Mouse (Mus musculus) spleen, embryonic (tissue): ENCODE measurements around the gene Rrp8.

ENCODE experiments used
- CTCF ChIA-PET: fragments of 350-600 bp; sonication (Branson Sonifier 250); formaldehyde crosslinking; loops from one replicate; lab custom pipeline; 2022; lab: Charles Lee

Gene Rrp8

DNA sequence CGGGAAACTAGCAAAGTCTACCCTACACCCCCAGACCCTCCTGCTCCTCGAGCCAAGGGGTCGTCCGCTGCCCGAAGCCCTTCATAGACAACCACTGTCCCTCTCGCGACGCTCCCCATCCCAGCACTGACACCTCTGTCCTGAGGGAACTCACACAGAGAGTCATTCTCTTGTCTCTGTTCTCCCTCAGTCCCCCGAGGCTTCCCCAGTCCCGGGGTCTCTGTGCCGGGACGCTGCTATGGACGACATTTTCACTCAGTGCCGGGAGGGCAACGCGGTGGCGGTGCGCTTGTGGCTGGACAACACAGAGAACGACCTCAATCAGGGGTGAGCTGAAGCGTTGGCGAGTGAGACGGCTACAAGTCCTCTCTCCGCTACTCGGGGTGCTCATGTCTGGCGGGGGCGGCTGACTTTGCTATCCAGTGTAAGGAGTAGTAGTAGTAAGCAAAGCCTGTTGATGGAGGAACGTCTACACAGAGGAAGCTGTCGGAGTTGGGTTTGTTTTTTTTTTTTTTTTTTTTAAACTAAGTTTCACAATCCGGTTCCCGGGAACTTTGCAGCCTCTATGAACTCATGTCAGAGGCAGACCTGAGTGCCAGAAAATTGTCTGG, at the start of gene Rrp8:
TSS of gene Rrp8 (minus strand) at position 475 of the 611 bp plus-strand sequence.
- CTCF ChIA-PET: no interaction called here

- CTCF ChIA-PET: no interaction called here
These were observed 49.5 kb upstream of the Rrp8 start for GRCm38 (mm10) chr7:105786506-105787284.

- CTCF ChIA-PET: no interaction called here
These were observed 47.4 kb upstream of the Rrp8 start for GRCm38 (mm10) chr7:105784556-105784955.

DNA sequence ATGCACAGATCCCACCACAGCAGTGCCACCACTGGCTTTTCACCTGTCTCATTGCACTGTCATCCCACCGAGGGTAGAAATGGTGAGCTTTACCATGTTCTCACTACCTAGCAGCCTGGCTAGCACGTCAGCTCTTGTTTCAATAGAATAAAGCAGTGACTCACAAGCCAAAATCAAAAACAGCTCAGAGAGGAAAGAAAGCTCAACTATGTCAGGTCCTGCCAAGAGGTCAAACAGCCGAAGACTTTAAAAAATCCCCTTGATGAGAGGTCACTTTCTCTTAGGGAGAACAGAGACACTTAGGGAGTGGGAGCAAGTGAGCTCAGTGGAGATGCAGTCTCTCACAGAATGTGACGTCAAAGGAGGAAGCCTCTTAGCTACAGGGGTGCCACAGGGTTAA, 46.7 kb upstream of the Rrp8 start:
- CTCF ChIA-PET: no interaction called here

- CTCF ChIA-PET: no interaction called here
These were observed 41.5 kb upstream of the Rrp8 start for GRCm38 (mm10) chr7:105778553-105779265.

GRCm38 (mm10) chr7:105777797-105778552, 40.8 kb upstream of the Rrp8 start:
- CTCF ChIA-PET: interaction anchor here (0.6 kb wide), 1 partner anchor 132 kb away, joined by 3 read pairs; no protein-coding TSS in a partner anchor

- CTCF ChIA-PET: interaction anchor here (0.6 kb wide), 1 partner anchor 131 kb away, joined by 3 read pairs; no protein-coding TSS in a partner anchor
These were observed 40.1 kb upstream of the Rrp8 start for GRCm38 (mm10) chr7:105777316-105777715.

- CTCF ChIA-PET: no interaction called here
These were observed 38.8 kb upstream of the Rrp8 start for GRCm38 (mm10) chr7:105776026-105776425.

DNA sequence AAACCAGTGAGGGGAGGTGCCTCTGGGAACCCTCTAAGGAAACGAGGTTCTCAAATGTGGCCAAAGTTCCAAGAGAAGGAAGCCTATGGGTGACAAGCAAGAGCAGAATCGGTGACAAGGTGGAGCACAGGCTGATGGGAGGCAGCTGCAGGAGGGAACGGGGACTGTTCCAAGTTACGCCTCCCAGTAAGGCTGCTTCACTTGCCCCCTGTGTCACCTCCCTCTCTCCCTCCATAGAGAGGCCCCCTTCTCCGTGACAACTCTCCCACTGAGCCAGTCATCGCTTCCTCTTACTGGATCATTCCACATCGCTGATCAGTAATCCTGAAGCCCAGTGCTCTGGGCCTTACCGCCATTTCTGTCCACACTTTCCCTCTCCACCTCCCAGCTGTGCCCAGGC, 37.5 kb upstream of the Rrp8 start:
- CTCF ChIA-PET: no interaction called here

DNA sequence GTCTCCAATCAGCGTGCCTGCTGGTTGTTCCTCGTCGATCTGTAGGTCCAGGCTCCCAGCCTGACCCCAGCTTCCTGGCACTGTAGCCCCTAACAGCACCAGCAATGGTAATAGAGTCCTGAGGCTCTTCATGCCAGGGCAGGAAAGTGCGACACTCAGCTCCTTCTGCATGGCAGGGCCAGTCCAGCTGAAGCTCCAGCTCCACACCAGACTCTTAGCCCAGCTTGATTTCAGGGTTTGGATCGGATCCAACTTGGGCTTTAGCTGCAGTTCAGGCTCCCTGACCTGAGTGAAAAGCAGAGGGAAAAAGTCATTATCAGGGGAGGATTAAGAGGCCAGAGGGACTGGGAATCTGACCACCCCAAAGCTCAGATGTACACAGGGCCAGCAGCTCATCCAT, 35.9 kb upstream of the Rrp8 start:
- CTCF ChIA-PET: no interaction called here

- CTCF ChIA-PET: no interaction called here
These were observed 35.1 kb upstream of the Rrp8 start for GRCm38 (mm10) chr7:105772331-105772730.

- CTCF ChIA-PET: no interaction called here
These were observed 32.8 kb upstream of the Rrp8 start for GRCm38 (mm10) chr7:105769959-105770358.

DNA sequence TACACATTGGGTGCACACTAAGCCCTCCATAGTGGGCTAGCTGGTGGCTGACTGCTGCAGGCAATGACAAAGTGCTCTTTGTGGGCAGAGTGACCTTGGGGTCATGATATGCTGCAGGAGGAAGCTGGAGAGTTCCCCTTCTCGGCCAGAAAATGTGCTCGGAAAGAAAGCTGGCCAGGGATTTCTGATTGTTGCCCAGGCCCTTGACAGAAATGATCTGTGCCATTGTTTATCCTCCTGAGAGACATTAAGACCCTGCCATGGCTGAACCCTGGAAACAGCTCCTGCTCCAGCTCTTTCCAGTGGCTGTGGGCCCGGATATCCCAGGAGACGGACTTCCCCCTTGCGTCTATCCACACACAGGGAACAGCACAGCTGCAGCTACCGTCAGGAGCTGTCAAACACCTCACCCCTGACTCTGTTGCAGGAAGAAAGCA, 30.6 kb upstream of the Rrp8 start:
- CTCF ChIA-PET: no interaction called here

- CTCF ChIA-PET: no interaction called here
These were observed 27.1 kb upstream of the Rrp8 start for GRCm38 (mm10) chr7:105764331-105764730.

GRCm38 (mm10) chr7:105762517-105763270, 25.5 kb upstream of the Rrp8 start:
- CTCF ChIA-PET: no interaction called here

- CTCF ChIA-PET: no interaction called here
These were observed 24.8 kb upstream of the Rrp8 start for GRCm38 (mm10) chr7:105761813-105762484.

GRCm38 (mm10) chr7:105753281-105753680, 16.1 kb upstream of the Rrp8 start:
- CTCF ChIA-PET: no interaction called here

GRCm38 (mm10) chr7:105752716-105753115, 15.5 kb upstream of the Rrp8 start:
- CTCF ChIA-PET: interaction anchor here (0.6 to 1.1 kb wide), 2 partner anchors 9 to 13 kb away, joined by 3 to 7 read pairs; partner anchors contain the start of gene Taf10

DNA sequence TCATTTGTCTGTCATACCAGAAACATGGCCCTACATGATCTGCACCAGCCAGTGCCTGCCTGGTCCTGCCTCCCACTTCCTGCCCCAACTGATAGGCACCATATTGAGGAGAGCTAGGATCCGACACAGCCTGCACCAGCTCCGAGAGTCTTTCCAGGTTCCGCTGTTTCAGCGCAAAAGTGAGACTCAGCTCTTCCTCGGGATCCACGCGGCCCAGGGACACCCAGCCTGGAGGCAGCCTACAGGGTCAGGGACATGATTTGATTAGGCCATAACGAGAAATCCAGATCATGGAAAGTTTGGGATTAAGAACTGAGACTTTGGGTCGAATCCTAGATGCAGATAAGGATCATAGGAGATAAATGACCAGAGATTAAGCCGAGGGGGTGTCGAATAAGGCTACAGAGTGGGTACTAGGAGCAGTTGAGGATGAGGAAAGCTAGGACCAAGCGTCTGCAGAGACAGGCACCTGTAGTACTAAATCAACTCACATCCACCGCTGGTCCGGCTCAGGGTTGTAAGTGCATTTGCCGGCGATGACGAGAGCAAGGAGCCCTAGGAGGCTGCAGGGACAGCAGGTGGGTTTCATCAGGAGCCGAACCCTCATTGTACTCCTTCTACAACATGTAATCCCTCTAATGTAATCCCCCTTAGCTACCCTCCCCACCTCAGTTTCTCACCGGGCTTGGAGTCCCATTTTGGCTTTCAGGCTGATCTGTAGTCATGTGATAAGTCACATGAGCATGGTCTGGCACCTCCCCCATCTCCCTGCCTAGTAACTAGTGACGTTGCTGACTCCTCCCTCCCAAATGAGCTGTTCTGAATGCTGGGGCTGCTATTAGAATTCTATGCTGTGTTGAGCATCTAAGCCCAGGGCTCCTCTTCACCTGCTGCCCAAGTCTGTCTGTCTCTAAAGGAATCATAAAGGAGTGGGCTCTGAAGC, 14.6 kb upstream of the Rrp8 start, which contains the start of gene Tpp1:
TSS of gene Tpp1 (minus strand) at position 745 of the 943 bp plus-strand sequence.
- CTCF ChIA-PET: interaction anchor here (0.6 to 1.1 kb wide), 2 partner anchors 8 to 14 kb away, joined by 3 to 7 read pairs; partner anchors contain the start of gene Taf10
